Comparison of ENCODE assay signal across 13 mouse cellular contexts in genomic region chr4:86657176-86657575, GRCm38 (mm10). TPM values are rescaled to one million over a fixed set of nuclear protein-coding genes. Genes with fewer than 3 reads are reported as not detected.
A peak's percentile ranks its signal among the peaks of the same experiment; 100 is the strongest.
DNase-seq lines count a peak whose midpoint lies in the region; ATAC-seq lines count a peak whose summit lies in the region.
"Had no signal": no experiment of that assay in that cellular context is flagged by ENCODE, and none has a peak within 500 bp of the region (broad histone marks: within the 10 kb centered on the region; RNA-seq: fewer than 3 reads in every experiment).

No protein-coding gene starts in this region.

- intact Hi-C loops in heart, postnatal 14 days (cut with DNase I), result no loop called here

- ATAC-seq in megakaryocyte, adult 5-6 weeks (ENCODE audit: poor library complexity, severe bottlenecking), result no peak
- ATAC-seq: forebrain, postnatal 0 days had no signal

- peak; percentile 42 to 48 for DNase-seq in lung, adult 18-20 months
- no peak for DNase-seq in lung, postnatal 14 days
- peak; percentile 50 for DNase-seq in heart, adult 8-10 months (ENCODE audit: low spot score)
- peak; percentile 44 to 58 for DNase-seq in heart, postnatal 14 days
- peak; percentile 88 for DNase-seq in skeletal muscle tissue, adult 2 months (ENCODE audit: low read depth, low spot score)
- no peak for DNase-seq in kidney, adult 9 months
- DNase-seq in urinary bladder, postnatal 4 days (ENCODE audit: low spot score in 2 of 2), result no peak
- DNase-seq: cerebellum, adult 11-12 months; forebrain, postnatal 0 days; kidney, adult 8-10 months; midbrain, embryonic 14.5 days; right cerebral cortex, postnatal 25 days had no signal

RNA-seq across cellular contexts. Expression of gene Plin2, which starts 12.7 kb away (rescaled TPM):
- total RNA-seq in heart, adult 8-10 months (2022), result 100 to 1,000 TPM; 111 to 155 (median 132) TPM
- total RNA-seq in heart, postnatal 14 days (2021), result 100 to 1,000 TPM; 112 to 113 TPM
- 124 and 127 TPM in 2 replicates for total RNA-seq in megakaryocyte, adult 5-6 weeks (2015)
- total RNA-seq in megakaryocyte, adult 5-6 weeks (2017), result 187 and 216 TPM in 2 replicates

RNA-seq across cellular contexts. Expression of gene Haus6, which starts 45.3 kb away (rescaled TPM):
- 1 to 10 TPM; 4.4 to 6.7 (median 4.6) TPM for total RNA-seq in heart, adult 8-10 months (2022)
- 1 to 10 TPM; 6.1 to 7.5 TPM for total RNA-seq in heart, postnatal 14 days (2021)
- total RNA-seq in megakaryocyte, adult 5-6 weeks (2015), result 11.8 and 13.7 TPM in 2 replicates
- total RNA-seq in megakaryocyte, adult 5-6 weeks (2017), result 17.6 and 17.8 TPM in 2 replicates

Comparison
In these comparisons a context has a peak if more than half of its experiments do, and no peak if none do; other contexts are left out.
1. DNase-seq: peak in lung, adult 18-20 months (2 of 2), heart, adult 8-10 months (single experiment), heart, postnatal 14 days (2 of 2) and skeletal muscle tissue, adult 2 months (single experiment); none in lung, postnatal 14 days (single experiment), kidney, adult 9 months (single experiment) and urinary bladder, postnatal 4 days (0 of 2).